Mouse (Mus musculus) hindbrain, embryonic 16.5 days (tissue): ENCODE measurements around the gene Serpinb2. TPM values are rescaled to one million over a fixed set of nuclear protein-coding genes. Genes with fewer than 3 reads are reported as not detected.

Source experiments
- ATAC-seq: fragments of 200-750 bp; cut with Nextera tagmentation; 2 replicates; pipeline ENCODE4 v1.8.0; 2017; ENCODE audit warnings: moderate TSS enrichment, moderate library complexity
- H3K27ac ChIP-seq: fragments of 300-500 bp; sonication (generic); 2 replicates; pipeline ENCODE4 v1.5.1; 2014; ENCODE audit warnings: low read depth, mild to moderate bottlenecking, control low read depth, low read length, moderate library complexity
- H3K27me3 ChIP-seq: fragments of 300-500 bp; sonication (generic); replicated peaks from 2 replicates; pipeline ENCODE4 v1.6.1; 2014; ENCODE audit warnings: low read length; ENCODE audit not compliant: control insufficient read depth, insufficient read depth
- H3K36me3 ChIP-seq: fragments of 300-500 bp; sonication (generic); 2 replicates; pipeline ENCODE4 v1.6.1; 2014; ENCODE audit warnings: mild to moderate bottlenecking, low read length, moderate library complexity, mixed read lengths; ENCODE audit not compliant: control insufficient read depth, insufficient read depth
- H3K4me1 ChIP-seq: fragments of 300-500 bp; sonication (generic); 2 replicates; pipeline ENCODE4 v1.6.1; 2014; ENCODE audit warnings: low read depth, low read length; ENCODE audit not compliant: control insufficient read depth, insufficient read depth
- H3K4me2 ChIP-seq: fragments of 300-500 bp; sonication (generic); 2 replicates; pipeline ENCODE4 v1.6.1; 2014; ENCODE audit warnings: mild to moderate bottlenecking, low read length, control low read depth, moderate library complexity
- H3K4me3 ChIP-seq: fragments of 300-500 bp; sonication (generic); 2 replicates; pipeline ENCODE4 v1.5.1; 2014; ENCODE audit warnings: mild to moderate bottlenecking, low read length, control low read depth, moderate library complexity
- H3K9ac ChIP-seq: fragments of 300-500 bp; sonication (generic); 2 replicates; pipeline ENCODE4 v1.6.1; 2014; ENCODE audit warnings: low read depth, mild to moderate bottlenecking, control low read depth, low read length, moderate library complexity
- H3K9me3 ChIP-seq: fragments of 300-500 bp; sonication (generic); 2 replicates; pipeline ENCODE4 v1.6.1; 2014; ENCODE audit warnings: mild to moderate bottlenecking, low read length, moderate library complexity; ENCODE audit not compliant: control insufficient read depth
- WGBS: fragments of 180-500 bp; shearing (Covaris S2); extraction: QIAGEN DNeasy Blood & Tissue Kit; methylation state at CpG from one replicate; pipeline ENCODE4 v1.1.7; 2014; 5-methylcytosine and 5-hydroxymethylcytosine counted together
- polyA plus RNA-seq: library from polyadenylated mRNA; unstranded; fragments of >200 nt; fragmentation: Nextera tagmentation; extraction: Ambion mirVana; gene quantifications from 2 replicates; pipeline ENCODE4 v1.2.1, GENCODE M21; 2015

Serpinb2 gene
- polyA plus RNA-seq = 0.10 TPM in 1 of 2 replicates, not detected in the other

DNA sequence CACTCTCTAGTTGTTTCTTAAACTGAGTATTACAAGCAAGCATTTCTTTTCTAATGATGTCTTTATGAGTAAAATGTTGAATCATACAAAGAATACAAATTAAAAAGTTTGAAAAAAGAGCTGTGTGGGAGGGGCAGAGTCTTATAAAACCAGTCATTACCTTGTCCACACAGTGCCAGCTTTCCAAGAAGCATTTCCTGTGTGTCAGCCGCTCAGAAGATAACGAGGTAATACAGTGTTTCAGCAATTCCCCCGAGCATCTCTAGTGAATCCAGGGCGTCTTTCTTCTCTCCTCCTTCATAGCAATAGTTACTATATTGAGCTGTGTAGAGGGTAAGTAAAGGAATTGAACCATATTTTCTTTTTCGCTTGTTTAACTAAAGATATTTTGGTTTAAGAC lies at the start of gene Serpinb2:
Serpinb2 (plus strand) TSS at position 172 of the 400 bp plus-strand sequence.
- Histone ChIP-seq H3K9me3 (no peaks in the 10 kb centered on the region), H3K4me3 (no peak within 1 kb of the TSS), H3K36me3 (no peaks in the 10 kb centered on the region), H3K27me3 (no peaks in the 10 kb centered on the region), H3K27ac (no peak within 1 kb of the TSS), H3K4me2 (no peak within 1 kb of the TSS), H3K4me1 (no peaks in the 10 kb centered on the region), H3K9ac (no peak within 1 kb of the TSS)
- 59% methylated on average over 5 of the region's 5 CpGs for WGBS
- no peak for ATAC-seq

DNA sequence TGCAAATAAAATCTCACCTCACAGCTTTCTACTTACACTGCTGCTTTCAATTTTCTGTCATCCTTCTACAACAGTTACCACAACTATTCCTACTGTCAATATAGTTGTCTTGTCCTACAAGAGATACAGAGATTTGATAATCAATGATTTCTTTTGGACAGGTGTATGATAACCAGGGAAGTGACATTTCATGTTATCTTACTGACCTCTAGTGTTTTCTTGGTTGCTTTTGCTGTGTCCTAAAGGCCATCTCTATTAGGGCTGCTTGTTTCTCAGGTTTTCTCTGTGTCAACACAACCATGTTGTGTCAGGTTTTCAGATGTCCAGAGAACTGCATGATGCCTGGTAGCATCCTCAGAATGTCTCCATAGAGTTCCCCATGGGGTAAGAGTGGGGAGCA lies 31.3 kb upstream of the Serpinb2 start:
- H3K9me3 ChIP-seq = no peaks in the 10 kb centered on the region
- H3K9ac ChIP-seq = no peak overlapping the region
- no peaks in the 10 kb centered on the region for H3K4me1 ChIP-seq
- no peaks in the 10 kb centered on the region for H3K36me3 ChIP-seq
- H3K27ac ChIP-seq = no peak overlapping the region
- no peaks in the 10 kb centered on the region for H3K27me3 ChIP-seq
- H3K4me3 ChIP-seq = no peak overlapping the region
- no peak for ATAC-seq
- H3K4me2 ChIP-seq = no peak overlapping the region

DNA sequence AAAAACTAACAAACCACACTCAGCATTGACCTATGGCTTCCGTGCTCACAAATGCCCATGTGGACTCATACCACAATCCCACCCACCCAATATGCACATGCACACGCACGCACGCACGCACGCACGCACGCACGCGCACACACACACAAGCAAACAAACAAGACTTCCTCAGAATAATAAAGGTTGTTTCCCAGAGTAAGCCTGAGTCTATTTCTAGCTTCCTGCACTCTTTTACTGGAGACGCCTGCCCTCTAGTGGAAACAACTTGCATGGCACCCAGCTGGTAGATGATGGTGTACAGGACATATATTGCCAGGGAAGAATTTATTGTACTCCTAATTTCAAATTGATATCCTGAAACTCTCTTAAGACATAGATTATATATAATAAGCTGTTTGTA lies 29.8 kb upstream of the Serpinb2 start:
- H3K4me1 ChIP-seq = no peaks in the 10 kb centered on the region
- H3K4me2 ChIP-seq = peak overlapping the region; percentile 28
- peak; percentile 94 for ATAC-seq
- H3K36me3 ChIP-seq = no peaks in the 10 kb centered on the region
- H3K27me3 ChIP-seq = no peaks in the 10 kb centered on the region
- no peak overlapping the region for H3K27ac ChIP-seq
- no peaks in the 10 kb centered on the region for H3K9me3 ChIP-seq
- no peak overlapping the region for H3K4me3 ChIP-seq
- H3K9ac ChIP-seq = no peak overlapping the region
- WGBS = 27% methylated on average over 11 of the region's 11 CpGs

DNA sequence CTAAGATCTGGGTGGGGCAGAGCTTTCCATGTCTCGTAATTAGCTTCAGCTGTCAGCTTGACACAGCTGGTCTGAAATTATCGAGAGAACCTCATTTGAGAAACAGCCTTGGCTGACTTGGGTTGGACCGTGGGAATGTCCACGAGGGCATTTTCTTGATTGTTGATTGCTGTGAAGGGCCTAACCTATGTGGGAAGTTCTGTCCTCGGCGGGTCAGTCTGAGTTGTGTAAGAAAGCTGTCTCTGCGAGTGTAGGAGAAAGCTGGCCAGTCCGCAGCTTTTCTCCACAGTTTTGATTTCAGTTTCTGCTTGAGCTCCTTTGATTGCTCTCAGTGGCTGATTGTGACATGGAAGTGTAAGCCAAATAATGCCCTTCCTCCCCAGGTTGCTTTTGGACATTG lies 21.6 kb upstream of the Serpinb2 start:
- no peak for ATAC-seq
- no peak overlapping the region for H3K9ac ChIP-seq
- WGBS = 75% methylated on average over 8 of the region's 8 CpGs
- no peak overlapping the region for H3K27ac ChIP-seq
- H3K4me1 ChIP-seq = no peaks in the 10 kb centered on the region
- H3K27me3 ChIP-seq = no peaks in the 10 kb centered on the region
- no peaks in the 10 kb centered on the region for H3K9me3 ChIP-seq
- H3K36me3 ChIP-seq = no peaks in the 10 kb centered on the region
- H3K4me3 ChIP-seq = no peak overlapping the region
- no peak overlapping the region for H3K4me2 ChIP-seq

DNA sequence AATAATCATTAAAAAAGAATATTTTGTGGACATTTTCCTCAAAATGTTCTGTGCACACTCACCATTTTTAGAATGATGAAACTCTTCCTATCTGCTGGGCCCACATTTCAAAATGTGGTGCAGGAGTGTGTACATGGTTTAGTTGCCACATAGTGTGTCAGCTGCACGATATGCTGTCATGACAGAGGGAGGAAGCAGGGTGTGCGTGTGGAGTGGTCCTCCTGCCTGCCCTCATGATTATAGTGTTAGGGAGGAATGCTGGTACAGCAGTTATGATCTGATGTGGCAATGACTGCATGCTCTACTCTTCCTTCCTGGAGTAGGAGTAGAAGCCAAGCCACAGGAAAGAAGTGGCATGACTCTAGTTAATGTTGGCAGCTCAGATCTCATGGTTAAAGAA lies 14.4 kb upstream of the Serpinb2 start:
- Histone ChIP-seq H3K9ac (no peak overlapping the region), H3K4me3 (no peak overlapping the region), H3K4me2 (no peak overlapping the region), H3K4me1 (no peaks in the 10 kb centered on the region), H3K36me3 (no peaks in the 10 kb centered on the region), H3K27ac (no peak overlapping the region), H3K9me3 (no peaks in the 10 kb centered on the region), H3K27me3 (no peaks in the 10 kb centered on the region)
- ATAC-seq = no peak
- WGBS = 94% methylated on average over 2 of the region's 2 CpGs

DNA sequence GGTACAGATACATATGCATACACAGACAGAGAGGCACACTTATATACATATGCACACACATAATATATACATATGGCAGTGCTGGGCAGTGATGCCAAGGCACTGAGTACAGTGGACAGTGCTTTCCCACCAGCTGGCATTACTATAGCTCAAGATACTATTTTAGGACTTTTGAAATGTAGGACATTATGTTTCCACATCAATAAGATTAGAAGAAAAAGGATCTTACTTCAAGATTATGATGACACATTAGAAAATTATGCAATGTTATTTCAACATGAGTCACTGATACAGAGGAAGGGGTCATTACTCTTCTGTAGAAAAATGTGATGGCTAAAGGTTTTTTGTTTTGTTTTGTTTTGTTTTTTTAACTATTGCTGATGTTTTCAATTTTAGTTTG lies 9.2 kb upstream of the Serpinb2 start:
- no peak overlapping the region for H3K4me3 ChIP-seq
- ATAC-seq = no peak
- H3K27me3 ChIP-seq = no peaks in the 10 kb centered on the region
- no peak overlapping the region for H3K4me2 ChIP-seq
- H3K27ac ChIP-seq = no peak overlapping the region
- H3K9me3 ChIP-seq = no peaks in the 10 kb centered on the region
- H3K9ac ChIP-seq = no peak overlapping the region
- H3K4me1 ChIP-seq = no peaks in the 10 kb centered on the region
- no peaks in the 10 kb centered on the region for H3K36me3 ChIP-seq

DNA sequence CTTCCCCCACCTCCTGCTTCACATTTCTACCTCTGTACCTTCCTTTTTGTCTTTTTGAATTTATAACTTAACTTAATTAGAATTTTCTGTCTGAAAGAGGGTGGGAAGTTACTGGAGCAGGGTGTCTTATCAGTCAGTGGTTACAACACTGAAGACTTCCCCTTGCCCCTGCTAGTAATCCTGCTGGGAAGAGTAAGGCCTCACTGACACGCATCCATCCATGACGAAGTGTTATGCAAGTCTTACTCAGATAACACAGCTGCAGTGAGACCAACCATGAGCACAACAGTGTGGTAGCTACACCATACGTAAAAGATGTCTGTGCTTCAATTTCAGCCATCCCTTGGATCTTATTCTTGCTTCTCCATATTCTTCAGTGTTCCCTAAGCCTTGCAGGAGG lies 7.9 kb upstream of the Serpinb2 start:
- WGBS = 90% methylated on average over 3 of the region's 3 CpGs
- Histone ChIP-seq H3K9ac (no peak overlapping the region), H3K36me3 (no peaks in the 10 kb centered on the region), H3K4me3 (no peak overlapping the region), H3K27me3 (no peaks in the 10 kb centered on the region), H3K4me2 (no peak overlapping the region), H3K9me3 (no peaks in the 10 kb centered on the region), H3K4me1 (no peaks in the 10 kb centered on the region), H3K27ac (no peak overlapping the region)
- ATAC-seq = no peak

DNA sequence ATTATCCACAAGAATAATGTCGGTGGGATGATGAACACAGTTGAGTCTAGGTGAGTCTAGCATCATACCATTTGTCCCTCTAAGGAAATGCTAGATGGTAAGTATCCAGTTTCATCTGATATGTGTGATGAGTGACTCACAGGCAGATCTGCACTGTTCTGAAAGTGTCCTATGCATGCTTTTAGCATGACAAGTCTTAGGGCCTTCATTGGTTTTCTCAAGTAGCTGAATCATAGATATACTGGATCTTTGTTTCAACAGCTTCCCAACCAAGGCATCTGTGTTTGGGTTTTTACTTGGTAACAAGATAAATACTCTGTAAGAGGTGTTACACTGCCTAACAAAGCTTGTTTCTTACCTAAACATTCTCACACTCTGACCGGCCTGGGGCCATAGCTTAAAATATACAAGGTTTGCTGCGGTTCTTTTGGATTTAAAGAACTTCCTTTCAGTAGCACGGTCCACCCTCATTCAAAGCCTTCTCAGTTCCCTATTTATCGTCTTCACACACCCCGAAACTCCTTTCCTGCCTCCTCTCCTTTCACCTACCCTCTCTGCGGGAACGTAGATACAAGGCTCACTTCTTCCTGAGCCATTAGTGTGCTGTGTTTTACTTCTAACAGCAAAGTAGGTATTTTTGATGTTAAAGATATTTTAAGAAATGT lies 5.2 kb upstream of the Serpinb2 start:
- no peak overlapping the region for H3K4me3 ChIP-seq
- no peak overlapping the region for H3K27ac ChIP-seq
- H3K9ac ChIP-seq = no peak overlapping the region
- ATAC-seq = no peak
- no peak overlapping the region for H3K4me2 ChIP-seq
- no peaks in the 10 kb centered on the region for H3K4me1 ChIP-seq
- H3K36me3 ChIP-seq = no peaks in the 10 kb centered on the region
- H3K27me3 ChIP-seq = no peaks in the 10 kb centered on the region
- no peaks in the 10 kb centered on the region for H3K9me3 ChIP-seq
- WGBS = 89% methylated on average over 8 of the region's 8 CpGs

DNA sequence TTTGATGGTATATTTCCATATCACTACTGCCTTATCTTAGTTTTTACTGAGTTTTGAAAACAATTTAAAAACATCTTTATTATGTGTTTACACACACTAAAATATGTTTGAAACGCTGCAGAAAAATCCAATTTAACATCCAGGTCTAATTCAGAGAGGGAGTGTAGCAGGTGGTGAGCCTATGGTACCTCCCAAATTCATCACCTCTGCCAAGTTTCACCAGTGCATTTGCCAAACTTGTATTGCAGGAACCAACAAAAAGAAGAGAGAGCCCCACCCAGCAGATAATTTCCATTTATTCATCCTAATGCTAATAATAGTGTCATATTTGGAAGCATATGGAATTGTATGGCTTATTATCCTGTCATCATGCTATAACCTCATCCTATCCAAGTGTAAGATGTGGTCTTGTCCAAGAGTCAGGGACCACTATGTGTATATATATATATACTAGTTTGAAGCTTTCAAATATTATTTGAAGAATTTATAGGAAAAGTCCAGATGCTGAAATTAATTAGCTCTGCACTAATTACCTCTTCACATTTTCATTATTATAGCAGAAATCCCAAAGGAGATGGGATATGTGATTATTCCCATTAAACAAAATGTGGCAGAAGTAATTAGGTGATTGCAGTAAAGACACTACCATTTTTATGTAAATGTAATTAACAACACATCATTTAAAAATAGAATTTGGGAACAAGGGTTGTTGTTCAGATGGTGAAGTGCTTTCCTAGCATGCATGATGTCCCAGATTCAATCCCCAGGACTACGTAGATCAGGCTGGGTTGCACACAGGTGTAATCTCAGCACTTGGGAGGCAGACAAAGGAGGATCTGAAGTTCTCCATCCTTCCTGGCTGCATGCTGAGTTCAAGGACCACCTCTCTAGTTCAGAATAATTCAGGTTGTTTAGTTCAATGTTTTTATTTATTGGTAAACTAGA lies 1.2 kb downstream of the Serpinb2 start:
- Histone ChIP-seq H3K27ac (no peak overlapping the region), H3K27me3 (no peaks in the 10 kb centered on the region), H3K9me3 (no peaks in the 10 kb centered on the region), H3K4me2 (no peak overlapping the region), H3K4me3 (no peak overlapping the region), H3K4me1 (no peaks in the 10 kb centered on the region), H3K9ac (no peak overlapping the region), H3K36me3 (no peaks in the 10 kb centered on the region)
- no peak for ATAC-seq
- 56% methylated on average over 2 of the region's 2 CpGs for WGBS
